Mouse (Mus musculus): Measurements from ENCODE around the gene Saal1.

DNA sequence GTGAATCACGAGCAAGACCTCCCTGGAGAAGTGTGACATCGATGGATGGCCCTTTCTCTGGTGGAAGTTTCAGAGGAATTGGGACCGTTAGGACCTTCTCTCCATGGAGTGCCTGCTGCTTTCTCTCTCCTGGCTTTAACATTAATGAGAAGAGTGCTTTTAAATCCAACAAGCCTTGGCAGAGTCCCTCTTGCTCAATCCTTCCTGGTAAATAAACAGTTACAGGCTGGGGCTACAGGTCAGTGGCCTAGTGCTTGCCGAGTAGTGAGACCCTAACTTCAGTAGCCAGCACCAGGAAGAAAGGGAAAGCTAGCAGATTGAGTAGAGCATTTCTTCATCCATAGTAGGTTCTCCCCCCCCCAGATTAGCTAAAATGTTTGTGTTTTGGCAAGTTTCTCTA is 22.0 kb upstream of the Saal1 start, which contains the start of gene Saa4:
- TF ChIP-seq CTCF (IDR thresholded peaks at IDR 0.05; ENCODE audit: borderline replicate concordance, insufficient read depth, low read length) (no peak), POLR2A (IDR thresholded peaks at IDR 0.05; ENCODE audit: low read depth, low read length) (no peak)
